Mouse (Mus musculus): ENCODE results near the gene Tifab. TPM values are rescaled to one million over a fixed set of nuclear protein-coding genes. Genes with fewer than 3 reads are reported as not detected.
A peak's percentile ranks its signal among the peaks of the same experiment; 100 is the strongest.

The Tifab gene
- polyA plus RNA-seq, 1 experiment = 9.4 TPM

DNA sequence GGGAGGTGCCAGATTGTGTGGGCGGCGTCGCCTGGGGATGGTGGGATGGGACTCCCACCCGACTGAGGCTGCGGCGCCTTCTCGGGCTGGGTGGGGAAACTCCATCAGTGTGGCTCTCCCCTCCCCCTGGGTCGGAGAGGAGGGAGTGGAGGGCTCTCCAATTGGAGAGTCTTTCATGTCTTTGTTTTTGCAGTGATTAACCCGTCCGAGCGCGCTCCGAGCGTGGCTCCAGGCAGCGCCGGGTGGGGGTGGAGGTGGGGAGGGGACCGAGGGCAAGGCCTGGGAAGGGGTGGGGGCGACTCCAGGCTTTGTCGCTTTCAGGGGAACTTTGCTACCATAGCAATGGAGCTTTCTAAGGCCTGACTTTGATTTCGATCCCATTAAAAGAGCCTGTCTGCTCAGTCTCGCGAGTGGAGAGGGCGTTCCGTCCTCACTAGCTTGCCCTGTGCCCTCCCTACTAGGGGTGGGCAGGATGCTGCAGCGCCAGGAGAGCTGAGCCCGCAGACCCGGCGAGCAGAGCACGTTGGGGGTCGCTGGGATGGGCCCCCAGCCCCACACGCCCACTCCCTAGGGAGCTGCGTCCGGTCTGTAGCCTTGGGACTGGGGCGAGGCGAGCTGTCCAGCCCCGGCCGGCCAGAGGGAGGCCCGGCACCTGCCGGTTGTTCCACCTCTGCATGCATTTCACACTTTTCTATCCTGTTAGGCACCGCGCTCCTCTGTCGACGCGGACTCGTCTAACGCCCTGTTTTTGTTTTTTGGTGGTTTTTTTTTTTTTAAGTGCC, 42.6 kb upstream of the Tifab start:
- Histone ChIP-seq H3K4me1 (replicated peaks; ENCODE audit: control insufficient read depth, insufficient read depth, low read length) (peaks cover 17% of the 10 kb centered on the region), H3K27ac (ENCODE audit: control insufficient read depth, insufficient read depth, low read length) (no peak overlapping the region), H3K36me3 (ENCODE audit: control insufficient read depth, insufficient read depth, low read length) (no peaks in the 10 kb centered on the region), H3K27me3 (ENCODE audit: control insufficient read depth, insufficient read depth, low read length) (peaks cover 11% of the 10 kb centered on the region; the same call in 1 of the 2 replicates), H3K4me3 (ENCODE audit: control insufficient read depth, insufficient read depth, low read length) (no peak overlapping the region)
- no peak for TF ChIP-seq CTCF (IDR thresholded peaks at IDR 0.05; ENCODE audit: borderline replicate concordance, control insufficient read depth, extremely low read depth, insufficient read depth, low read length, poor library complexity)
- TF ChIP-seq POLR2A (IDR thresholded peaks at IDR 0.05; ENCODE audit: control insufficient read depth, extremely low read depth, insufficient read depth, low read length, poor library complexity) = no peak
- no peak for DNase-seq
- 8% methylated on average over 46 of the region's 46 CpGs for WGBS

DNA sequence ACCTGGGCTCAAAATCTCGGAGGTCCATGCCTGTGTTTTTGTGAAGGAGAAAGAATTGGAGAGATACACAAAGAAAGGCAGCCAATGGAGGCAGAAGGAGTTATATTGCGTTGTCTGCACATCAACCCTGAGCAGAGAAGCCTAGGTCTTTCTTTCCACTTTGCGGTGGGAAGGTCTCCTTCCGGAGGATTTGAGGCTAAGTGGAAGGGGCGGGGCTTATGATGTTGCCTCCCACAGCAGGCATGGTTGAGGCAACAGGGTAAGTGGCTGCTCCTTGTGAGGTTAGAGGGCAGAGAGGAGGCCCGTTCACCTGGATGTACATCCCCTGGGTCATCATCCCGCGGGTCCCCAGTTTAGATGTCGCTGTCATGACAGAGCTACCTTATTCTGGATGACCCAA, 40.6 kb upstream of the Tifab start:
- H3K27me3 ChIP-seq (ENCODE audit: control insufficient read depth, insufficient read depth, low read length) = peaks cover 11% of the 10 kb centered on the region; the same call in 1 of the 2 replicates
- peak; percentile 34 for DNase-seq
- 41% methylated on average over 9 of the region's 9 CpGs for WGBS
- no peaks in the 10 kb centered on the region for H3K36me3 ChIP-seq (ENCODE audit: control insufficient read depth, insufficient read depth, low read length)
- peaks cover 23% of the 10 kb centered on the region for H3K4me1 ChIP-seq (replicated peaks; ENCODE audit: control insufficient read depth, insufficient read depth, low read length)
- no peak overlapping the region for H3K4me3 ChIP-seq (ENCODE audit: control insufficient read depth, insufficient read depth, low read length)
- TF ChIP-seq CTCF (IDR thresholded peaks at IDR 0.05; ENCODE audit: borderline replicate concordance, control insufficient read depth, extremely low read depth, insufficient read depth, low read length, poor library complexity) (no peak), POLR2A (IDR thresholded peaks at IDR 0.05; ENCODE audit: control insufficient read depth, extremely low read depth, insufficient read depth, low read length, poor library complexity) (no peak)
- H3K27ac ChIP-seq (ENCODE audit: control insufficient read depth, insufficient read depth, low read length) = no peak overlapping the region

DNA sequence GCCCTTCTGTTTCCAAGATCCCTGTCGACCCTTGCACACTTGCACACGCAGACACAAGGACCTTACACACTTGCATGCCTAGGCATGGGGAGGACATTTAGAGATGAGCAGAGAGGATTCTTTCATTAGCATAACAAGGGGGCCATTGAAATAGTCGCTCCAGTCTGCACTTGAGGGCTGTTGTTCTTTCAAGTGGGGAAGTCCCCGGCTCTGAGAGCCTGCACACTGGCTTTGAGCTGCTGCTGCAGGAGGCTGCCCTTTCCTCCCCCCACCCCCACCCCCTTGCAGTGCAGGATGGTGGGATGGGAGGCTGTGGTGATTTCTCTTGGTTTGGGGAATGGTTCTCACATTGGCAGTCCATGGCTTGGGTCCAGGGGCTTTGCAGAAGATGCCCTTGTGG, 37.4 kb upstream of the Tifab start:
- Histone ChIP-seq H3K4me1 (replicated peaks; ENCODE audit: control insufficient read depth, insufficient read depth, low read length) (peaks cover 16% of the 10 kb centered on the region), H3K4me3 (ENCODE audit: control insufficient read depth, insufficient read depth, low read length) (no peak overlapping the region), H3K36me3 (ENCODE audit: control insufficient read depth, insufficient read depth, low read length) (no peaks in the 10 kb centered on the region), H3K27ac (ENCODE audit: control insufficient read depth, insufficient read depth, low read length) (no peak overlapping the region), H3K27me3 (ENCODE audit: control insufficient read depth, insufficient read depth, low read length) (peaks cover 4% of the 10 kb centered on the region; the same call in 1 of the 2 replicates)
- WGBS = 36% methylated on average over 4 of the region's 4 CpGs
- no peak for DNase-seq
- TF ChIP-seq CTCF (IDR thresholded peaks at IDR 0.05; ENCODE audit: borderline replicate concordance, control insufficient read depth, extremely low read depth, insufficient read depth, low read length, poor library complexity) = no peak
- no peak for TF ChIP-seq POLR2A (IDR thresholded peaks at IDR 0.05; ENCODE audit: control insufficient read depth, extremely low read depth, insufficient read depth, low read length, poor library complexity)

DNA sequence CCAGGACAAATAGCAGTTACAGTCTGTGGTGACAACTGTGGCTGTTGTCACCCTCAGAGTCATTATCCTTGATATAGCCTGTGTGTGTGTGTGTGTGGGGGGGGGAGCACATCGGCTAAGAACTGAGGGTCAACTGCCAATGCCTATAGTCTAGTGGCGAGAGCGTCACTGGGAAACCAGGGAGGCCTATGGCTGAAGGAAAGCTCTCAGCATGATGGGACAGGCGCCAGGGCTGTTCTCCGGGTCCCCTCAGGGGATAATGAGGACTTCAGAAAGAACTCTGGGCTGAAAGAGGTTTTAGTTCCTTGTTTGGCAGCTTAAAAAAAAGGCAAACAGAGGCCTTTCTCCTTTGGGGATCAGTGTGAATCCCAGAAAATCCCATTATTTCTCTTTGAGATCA, 35.9 kb upstream of the Tifab start:
- Histone ChIP-seq H3K4me3 (ENCODE audit: control insufficient read depth, insufficient read depth, low read length) (no peak overlapping the region), H3K27ac (ENCODE audit: control insufficient read depth, insufficient read depth, low read length) (no peak overlapping the region), H3K36me3 (ENCODE audit: control insufficient read depth, insufficient read depth, low read length) (no peaks in the 10 kb centered on the region), H3K4me1 (replicated peaks; ENCODE audit: control insufficient read depth, insufficient read depth, low read length) (peaks cover 16% of the 10 kb centered on the region), H3K27me3 (ENCODE audit: control insufficient read depth, insufficient read depth, low read length) (0 out of 2 replicates have a peak, but pooled peaks cover 2% of the 10 kb centered on the region)
- TF ChIP-seq CTCF (IDR thresholded peaks at IDR 0.05; ENCODE audit: borderline replicate concordance, control insufficient read depth, extremely low read depth, insufficient read depth, low read length, poor library complexity) (no peak), POLR2A (IDR thresholded peaks at IDR 0.05; ENCODE audit: control insufficient read depth, extremely low read depth, insufficient read depth, low read length, poor library complexity) (no peak)
- 93% methylated on average over 5 of the region's 5 CpGs for WGBS
- DNase-seq = no peak

DNA sequence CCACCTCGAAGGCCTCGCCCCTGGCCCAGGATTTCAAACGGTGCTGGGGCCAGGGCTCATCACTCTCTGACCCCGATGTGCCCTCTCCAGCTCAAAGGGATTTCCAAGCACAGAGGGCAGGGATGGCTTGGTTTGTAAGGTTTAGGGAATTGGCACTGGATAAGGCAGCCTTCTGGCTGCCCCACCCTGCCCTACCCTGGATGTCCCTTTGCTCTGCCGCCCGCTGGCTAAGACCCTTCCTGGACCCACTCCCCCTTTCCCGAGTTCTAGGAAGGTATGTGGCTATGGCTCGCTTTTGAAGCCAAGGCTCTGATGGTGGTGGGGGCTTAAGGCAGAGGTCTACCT, 30.4 kb upstream of the Tifab start:
- no peak for TF ChIP-seq CTCF (IDR thresholded peaks at IDR 0.05; ENCODE audit: borderline replicate concordance, control insufficient read depth, extremely low read depth, insufficient read depth, low read length, poor library complexity)
- TF ChIP-seq POLR2A (IDR thresholded peaks at IDR 0.05; ENCODE audit: control insufficient read depth, extremely low read depth, insufficient read depth, low read length, poor library complexity) = no peak
- Histone ChIP-seq H3K27ac (ENCODE audit: control insufficient read depth, insufficient read depth, low read length) (no peak overlapping the region), H3K36me3 (ENCODE audit: control insufficient read depth, insufficient read depth, low read length) (no peaks in the 10 kb centered on the region), H3K4me3 (ENCODE audit: control insufficient read depth, insufficient read depth, low read length) (no peak overlapping the region), H3K4me1 (replicated peaks; ENCODE audit: control insufficient read depth, insufficient read depth, low read length) (no peaks in the 10 kb centered on the region), H3K27me3 (ENCODE audit: control insufficient read depth, insufficient read depth, low read length) (no peaks in the 10 kb centered on the region)
- WGBS = 64% methylated on average over 8 of the region's 8 CpGs
- no peak for DNase-seq

DNA sequence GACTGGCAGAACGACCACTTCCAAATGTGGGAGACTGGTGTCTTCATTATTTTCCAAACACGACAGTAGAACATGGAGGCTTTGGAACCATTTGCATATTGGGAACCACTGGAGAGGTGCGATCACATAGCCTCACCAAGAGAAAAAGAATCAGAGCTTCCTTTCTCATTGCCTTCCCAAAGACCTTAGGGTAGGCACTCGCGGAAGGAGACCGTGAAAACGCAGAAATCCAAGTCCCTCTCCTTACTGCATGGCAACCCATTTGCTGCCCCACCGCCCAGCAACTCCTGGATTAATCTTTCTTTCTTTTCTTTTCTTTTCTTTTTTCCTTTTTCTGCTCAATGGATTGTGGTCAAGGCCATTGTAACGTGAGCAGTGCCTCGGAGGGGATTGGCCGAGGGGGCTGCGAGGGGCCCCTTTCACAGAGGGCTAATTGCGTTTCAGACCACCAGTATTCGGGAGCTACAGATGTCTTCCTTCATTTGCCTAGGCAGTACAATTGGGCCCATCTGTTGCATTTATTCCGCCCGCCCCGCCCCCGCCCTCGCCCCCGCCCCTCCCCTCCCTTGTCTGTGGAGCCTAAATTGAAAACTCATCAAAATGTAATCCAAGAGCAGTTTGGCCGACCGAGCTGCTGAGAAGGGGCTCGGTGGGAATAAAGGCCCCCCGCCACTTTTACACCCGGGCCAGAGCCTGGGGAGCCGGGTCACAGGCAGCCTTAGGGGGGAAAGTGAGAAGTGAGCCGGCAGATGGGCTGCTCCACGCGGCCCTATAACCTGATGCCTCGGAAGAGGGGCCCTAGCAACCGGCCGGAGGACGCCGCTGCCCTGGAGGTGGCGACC, 29.8 kb upstream of the Tifab start:
- Histone ChIP-seq H3K4me3 (ENCODE audit: control insufficient read depth, insufficient read depth, low read length) (no peak overlapping the region), H3K27me3 (ENCODE audit: control insufficient read depth, insufficient read depth, low read length) (no peaks in the 10 kb centered on the region), H3K4me1 (replicated peaks; ENCODE audit: control insufficient read depth, insufficient read depth, low read length) (no peaks in the 10 kb centered on the region), H3K27ac (ENCODE audit: control insufficient read depth, insufficient read depth, low read length) (no peak overlapping the region), H3K36me3 (ENCODE audit: control insufficient read depth, insufficient read depth, low read length) (no peaks in the 10 kb centered on the region)
- no peak for DNase-seq
- WGBS = 48% methylated on average over 35 of the region's 35 CpGs
- TF ChIP-seq CTCF (IDR thresholded peaks at IDR 0.05; ENCODE audit: borderline replicate concordance, control insufficient read depth, extremely low read depth, insufficient read depth, low read length, poor library complexity) = no peak
- no peak for TF ChIP-seq POLR2A (IDR thresholded peaks at IDR 0.05; ENCODE audit: control insufficient read depth, extremely low read depth, insufficient read depth, low read length, poor library complexity)

Measured in thymus, adult 2 months (tissue).